Mouse (Mus musculus) kidney, adult 8-10 months (tissue): ENCODE data around the gene Dnajc10.

Source experiments
- DNase-seq, 2 experiments: peaks; one replicate each; pipeline ENCODE4 v3.0.0; 2022

Gene Dnajc10

GRCm38 (mm10) chr2:80354531-80354930, 39.3 kb downstream of the Dnajc10 start:
- no peak for DNase-seq

GRCm38 (mm10) chr2:80356656-80357231, 41.5 kb downstream of the Dnajc10 start:
- peak in 1 of 2 experiments; percentile 4 for DNase-seq

GRCm38 (mm10) chr2:80371458-80371857, 56.2 kb downstream of the Dnajc10 start:
- no peak for DNase-seq

GRCm38 (mm10) chr2:80374892-80375291, 59.6 kb downstream of the Dnajc10 start:
- DNase-seq: no peak

- no peak for DNase-seq
Measured at GRCm38 (mm10) chr2:80379848-80380247, 64.6 kb downstream of the Dnajc10 start.

- DNase-seq: no peak
Measured at GRCm38 (mm10) chr2:80384447-80384846, 69.2 kb downstream of the Dnajc10 start.

- DNase-seq: no peak
Measured at GRCm38 (mm10) chr2:80386255-80386654, 71.0 kb downstream of the Dnajc10 start.

- no peak for DNase-seq
Measured at GRCm38 (mm10) chr2:80387668-80388067, 72.4 kb downstream of the Dnajc10 start.

- no peak for DNase-seq
Measured at GRCm38 (mm10) chr2:80388341-80388740, 73.1 kb downstream of the Dnajc10 start.

- DNase-seq: no peak
Measured at GRCm38 (mm10) chr2:80396057-80396456, 80.8 kb downstream of the Dnajc10 start.

- no peak for DNase-seq
Measured at GRCm38 (mm10) chr2:80396864-80397263, 81.6 kb downstream of the Dnajc10 start.

- DNase-seq: no peak
Measured at GRCm38 (mm10) chr2:80398595-80399099, 83.4 kb downstream of the Dnajc10 start.
